Comparison of ENCODE assay signal across 11 mouse cellular contexts in the genomic region with DNA sequence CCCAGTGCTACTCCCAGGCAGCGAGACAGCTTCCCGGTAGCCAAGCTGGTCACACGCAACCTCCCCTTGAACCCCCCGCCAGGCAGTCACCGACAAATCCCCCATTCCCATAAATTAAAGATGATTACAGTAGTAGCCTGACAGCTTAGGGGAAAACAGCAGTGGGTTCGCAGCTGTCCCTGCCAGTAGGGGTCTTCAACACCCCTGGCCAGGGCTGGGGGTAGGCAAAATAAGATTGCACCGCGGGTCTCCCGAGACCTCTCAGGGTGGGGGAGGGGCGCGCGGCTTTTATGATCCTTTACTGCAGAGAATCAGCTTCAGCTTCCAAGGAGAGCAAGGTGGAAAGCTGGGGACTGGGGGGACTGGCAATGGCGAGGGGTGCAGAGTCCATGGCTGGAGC. TPM values are rescaled to one million over a fixed set of nuclear protein-coding genes. Genes with fewer than 3 reads are reported as not detected.
DNase-seq lines count a peak whose midpoint lies in the region; ATAC-seq lines count a peak whose summit lies in the region.
"Had no signal": no experiment of that assay in that cellular context is flagged by ENCODE, and none has a peak within 500 bp of the region (broad histone marks: within the 10 kb centered on the region; RNA-seq: fewer than 3 reads in every experiment).

No protein-coding gene starts in this region.

- H3K36me3 ChIP-seq in heart, embryonic 15.5 days: no peaks in the 10 kb centered on the region
- H3K36me3 ChIP-seq in hindbrain, embryonic 11.5 days (ENCODE audit: control insufficient read depth, insufficient read depth, low read length): no peaks in the 10 kb centered on the region
- no peaks in the 10 kb centered on the region for H3K36me3 ChIP-seq in midbrain, embryonic 14.5 days (ENCODE audit: control insufficient read depth, insufficient read depth, low read length)

- peak overlapping the region; percentile 46 for H3K27ac ChIP-seq in heart, embryonic 15.5 days
- peak overlapping the region; percentile 51; the same call in 1 of the 2 replicates for H3K27ac ChIP-seq in hindbrain, embryonic 11.5 days (ENCODE audit: low read depth, low read length)
- H3K27ac ChIP-seq in midbrain, embryonic 14.5 days (replicated peaks; ENCODE audit: low read depth, low read length): peak overlapping the region; percentile 57

- H3K4me1 ChIP-seq in heart, embryonic 15.5 days (replicated peaks): peaks cover 57% of the 10 kb centered on the region
- peaks cover 9% of the 10 kb centered on the region; the same call in 1 of the 2 replicates for H3K4me1 ChIP-seq in hindbrain, embryonic 11.5 days (replicated peaks; ENCODE audit: control insufficient read depth, insufficient read depth, low read length)
- peaks cover 21% of the 10 kb centered on the region for H3K4me1 ChIP-seq in midbrain, embryonic 14.5 days (ENCODE audit: control insufficient read depth, insufficient read depth, low read length)

- DNase-seq in heart, adult 18-20 months: no peak
- DNase-seq in embryo, embryonic 9.5 days (ENCODE audit: extremely low spot score): peak; percentile 58
- DNase-seq in hindbrain, embryonic 11.5 days (ENCODE audit: low spot score): peak; percentile 74
- DNase-seq in midbrain, embryonic 14.5 days: peak; percentile 75
- DNase-seq in thymus, postnatal 10 days (ENCODE audit: low spot score in 2 of 2): no peak
- DNase-seq in adrenal gland, postnatal 36 days: no peak
- no peak for DNase-seq in urinary bladder, postnatal 4 days (ENCODE audit: low spot score in 2 of 2)
- DNase-seq: adrenal gland, postnatal 14 days; right cerebral cortex, adult 18-20 months had no signal

- H3K9ac ChIP-seq in heart, embryonic 15.5 days: peak overlapping the region; percentile 18; the same call in 1 of the 2 replicates
- peak overlapping the region; percentile 1; the same call in 1 of the 2 replicates for H3K9ac ChIP-seq in hindbrain, embryonic 11.5 days (ENCODE audit: low read depth, low read length)
- peak overlapping the region; percentile 26; the same call in 1 of the 2 replicates for H3K9ac ChIP-seq in midbrain, embryonic 14.5 days (replicated peaks; ENCODE audit: low read length)

- WGBS in heart, embryonic 15.5 days: 4% methylated on average over 13 of the region's 13 CpGs
- under 1% methylated on average over 12 of the region's 13 CpGs for WGBS in hindbrain, embryonic 11.5 days
- under 1% methylated on average over 13 of the region's 13 CpGs for WGBS in midbrain, embryonic 14.5 days

- 0 out of 2 replicates have a peak, but pooled peaks cover 6% of the 10 kb centered on the region for H3K27me3 ChIP-seq in heart, embryonic 15.5 days
- peaks cover 9% of the 10 kb centered on the region; the same call in 1 of the 2 replicates for H3K27me3 ChIP-seq in hindbrain, embryonic 11.5 days (ENCODE audit: control insufficient read depth, insufficient read depth, low read length)
- H3K27me3 ChIP-seq in midbrain, embryonic 14.5 days (ENCODE audit: control insufficient read depth, insufficient read depth, low read length): no peaks in the 10 kb centered on the region

- H3K4me2 ChIP-seq in heart, embryonic 15.5 days: peak overlapping the region; percentile 44
- H3K4me2 ChIP-seq in hindbrain, embryonic 11.5 days (replicated peaks; ENCODE audit: low read depth, low read length): peak overlapping the region; percentile 49
- H3K4me2 ChIP-seq in midbrain, embryonic 14.5 days (ENCODE audit: low read length): peak overlapping the region; percentile 51

- H3K9me3 ChIP-seq in heart, embryonic 15.5 days (replicated peaks): no peaks in the 10 kb centered on the region
- no peaks in the 10 kb centered on the region for H3K9me3 ChIP-seq in hindbrain, embryonic 11.5 days (ENCODE audit: control insufficient read depth, low read length)
- no peaks in the 10 kb centered on the region for H3K9me3 ChIP-seq in midbrain, embryonic 14.5 days (ENCODE audit: control insufficient read depth, low read length)

- peak overlapping the region; percentile 13 for H3K4me3 ChIP-seq in heart, embryonic 15.5 days
- H3K4me3 ChIP-seq in hindbrain, embryonic 11.5 days (ENCODE audit: low read depth, low read length): peak overlapping the region; percentile 21
- peak overlapping the region; percentile 19 for H3K4me3 ChIP-seq in midbrain, embryonic 14.5 days (replicated peaks; ENCODE audit: low read depth, low read length)

- ATAC-seq in heart, embryonic 15.5 days (replicated peaks; ENCODE audit: insufficient number of reproducible peaks, insufficient read depth, low FRiP score, low read depth): no peak
- ATAC-seq in hindbrain, embryonic 11.5 days (ENCODE audit: low FRiP score): no peak
- ATAC-seq in midbrain, embryonic 14.5 days (ENCODE audit: low FRiP score, low TSS enrichment): no peak; the same call in 1 of the 2 replicates

RNA-seq across cellular contexts. Expression of gene Meox1, which starts 4.4 kb away (rescaled TPM):
- polyA plus RNA-seq in heart, embryonic 15.5 days (2015; fragmentation: Nextera tagmentation; extraction: Ambion mirVana): 15.7 and 19.8 TPM in 2 replicates
- 1 to 10 TPM; 4.3 to 6.5 TPM for total RNA-seq in heart, adult 18-20 months (2021)
- polyA plus RNA-seq in hindbrain, embryonic 11.5 days (2014; fragmentation: Nextera tagmentation; extraction: Ambion mirVana): 1.2 and 2.1 TPM in 2 replicates
- 0.25 and 0.40 TPM in 2 replicates for polyA plus RNA-seq in midbrain, embryonic 14.5 days (2014; fragmentation: Nextera tagmentation; extraction: Ambion mirVana)
- total RNA-seq in adrenal gland, postnatal 36 days (2021): 1 to 10 TPM; 3.6 to 6.0 TPM
- total RNA-seq: CH12.LX had no signal

Comparison
In these comparisons a context has a peak if more than half of its experiments do, and no peak if none do; other contexts are left out.
1. DNase-seq: peak in embryo, embryonic 9.5 days (single experiment), hindbrain, embryonic 11.5 days (single experiment) and midbrain, embryonic 14.5 days (single experiment); none in heart, adult 18-20 months (0 of 2), thymus, postnatal 10 days (0 of 2), adrenal gland, postnatal 36 days (0 of 2) and urinary bladder, postnatal 4 days (0 of 2).
2. Peak in every context shown above with its lines, with median percentiles within 50 percentile points of each other: H3K27ac ChIP-seq, H3K4me2 ChIP-seq, H3K4me3 ChIP-seq and H3K9ac ChIP-seq.